Mouse (Mus musculus) C3H10T1/2 (cell line): Measurements from ENCODE around the gene Olfr1115. TPM values are rescaled to one million over a fixed set of nuclear protein-coding genes. Genes with fewer than 3 reads are reported as not detected.

Experiments used
- polyA plus RNA-seq, 2 experiments: library from polyadenylated mRNA; unstranded; fragments of >200 nt; fragmentation: generic; extraction: Trizol; gene quantifications; one replicate each; pipeline ENCODE4 v1.2.1; 2012; ENCODE audit warnings: missing spikeins in 2 of 2

Gene Olfr1115
- not detected for polyA plus RNA-seq

DNA sequence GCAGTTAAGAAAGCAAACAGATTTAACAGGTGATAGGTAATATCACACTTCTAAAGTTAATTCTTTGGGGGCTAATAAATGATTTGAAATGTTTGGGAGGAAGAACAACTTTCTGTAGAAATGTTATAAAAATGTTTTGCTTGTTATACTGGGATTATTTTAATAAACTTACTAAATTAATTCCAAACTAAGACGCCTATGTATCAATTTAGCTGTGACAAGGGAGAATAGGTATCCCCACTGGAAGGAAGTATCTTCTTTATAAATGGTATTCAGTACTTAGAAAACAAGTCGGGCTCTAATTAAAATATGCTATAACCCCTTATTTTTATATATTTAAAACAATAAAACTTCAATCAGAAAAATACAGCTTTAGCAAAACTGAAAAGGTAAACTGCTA, at the start of gene Olfr1115:
TSS of gene Olfr1115 (plus strand) at position 301 of the 400 bp plus-strand sequence.

GRCm38 (mm10) chr2:87208670-87209069, 39.1 kb upstream of the Olfr1115 start, which contains the start of gene Olfr1113:
Gene Olfr1113 (plus strand): TSS chr2:87208970.

GRCm38 (mm10) chr2:87267234-87267633, 19.4 kb downstream of the Olfr1115 start, which contains the start of gene Olfr1116:
Gene Olfr1116 (plus strand): TSS chr2:87267534.

Other genes with a start within 250 kb of the Olfr1115 start
- gene Olfr1102, start 249.6 kb upstream of the Olfr1115 start, polyA plus RNA-seq = not detected
- gene Olfr1104, start 220.9 kb upstream of the Olfr1115 start, polyA plus RNA-seq = not detected
- not detected for gene Olfr1105, start 211.5 kb upstream of the Olfr1115 start, polyA plus RNA-seq
- not detected for gene Olfr1106, start 195.7 kb upstream of the Olfr1115 start, polyA plus RNA-seq
- not detected for gene Olfr1107, start 172.2 kb upstream of the Olfr1115 start, polyA plus RNA-seq
- gene Olfr1109, start 152.0 kb upstream of the Olfr1115 start, polyA plus RNA-seq = not detected
- not detected for gene Olfr259, start 133.4 kb upstream of the Olfr1115 start, polyA plus RNA-seq
- gene Olfr1110, start 107.7 kb upstream of the Olfr1115 start, polyA plus RNA-seq = not detected
- not detected for gene Olfr1111, start 95.4 kb upstream of the Olfr1115 start, polyA plus RNA-seq
- gene Olfr1112, start 60.2 kb upstream of the Olfr1115 start, polyA plus RNA-seq = not detected
- not detected for gene Olfr1113, start 39.0 kb upstream of the Olfr1115 start, polyA plus RNA-seq
- gene Olfr1116, start 19.5 kb downstream of the Olfr1115 start, polyA plus RNA-seq = not detected
- not detected for gene Olfr1118, start 59.6 kb downstream of the Olfr1115 start, polyA plus RNA-seq
- not detected for gene Olfr1120, start 106.8 kb downstream of the Olfr1115 start, polyA plus RNA-seq
- not detected for gene Olfr1121, start 121.9 kb downstream of the Olfr1115 start, polyA plus RNA-seq
- not detected for gene Olfr1122, start 137.8 kb downstream of the Olfr1115 start, polyA plus RNA-seq
- not detected for gene Olfr1123, start 168.6 kb downstream of the Olfr1115 start, polyA plus RNA-seq
- not detected for gene Olfr1124, start 182.3 kb downstream of the Olfr1115 start, polyA plus RNA-seq
- not detected for gene Olfr1126, start 205.9 kb downstream of the Olfr1115 start, polyA plus RNA-seq
- not detected for gene Pramel7, start 249.1 kb downstream of the Olfr1115 start, polyA plus RNA-seq